Mouse (Mus musculus) heart, adult 9 months (tissue): ENCODE measurements around the gene Sema4c.

Experiments used
- DNase-seq, 2 experiments: peaks; one replicate each; pipeline ENCODE4 v3.0.0; 2022; ENCODE audit warnings: low spot score in 2 of 2

Gene Sema4c

GRCm38 (mm10) chr1:36508238-36508637, 49.9 kb downstream of the Sema4c start:
- DNase-seq, result no peak

- peak; percentile 40 to 58 for DNase-seq
Measured at GRCm38 (mm10) chr1:36501261-36501660, 56.9 kb downstream of the Sema4c start.
